Mouse (Mus musculus) layer of hippocampus, adult 18-20 months (tissue): ENCODE results near the gene Usp36. TPM values are rescaled to one million over a fixed set of nuclear protein-coding genes. Genes with fewer than 3 reads are reported as not detected.
"Not testable (repeated sequence)": the region's sequence is repeated elsewhere in the genome, so short reads cannot be mapped to it uniquely, and the experiment has no call there.

Experiments
- DNase-seq, 2 experiments: peaks; one replicate each; pipeline ENCODE4 v3.0.0; 2022; ENCODE audit warnings: low spot score in 2 of 2
- total RNA-seq, 2 experiments: library from RNA; stranded (reverse); gene quantifications; 2 replicates each; pipeline ENCODE4 v1.2.3; 2021

The Usp36 gene
- total RNA-seq, 2 experiments from 2014 or later: 25.7 to 28.3 TPM

- not testable (repeated sequence) for DNase-seq
Measured at GRCm38 (mm10) chr11:118303959-118304358, 13.9 kb upstream of the Usp36 start.

GRCm38 (mm10) chr11:118298810-118299209 is 8.8 kb upstream of the Usp36 start:
- DNase-seq: no peak

- DNase-seq: no peak
Measured at GRCm38 (mm10) chr11:118297967-118298366, 7.9 kb upstream of the Usp36 start.

GRCm38 (mm10) chr11:118295026-118295425 is 5.0 kb upstream of the Usp36 start:
- DNase-seq: no peak

- no peak for DNase-seq
Measured at GRCm38 (mm10) chr11:118292671-118293070, 2.6 kb upstream of the Usp36 start.

- DNase-seq: no peak
Measured at GRCm38 (mm10) chr11:118289562-118289961, 482 bp downstream of the Usp36 start.

- no peak for DNase-seq
Measured at GRCm38 (mm10) chr11:118289037-118289511, 970 bp downstream of the Usp36 start.

GRCm38 (mm10) chr11:118287573-118287972 is 2.5 kb downstream of the Usp36 start:
- no peak for DNase-seq

GRCm38 (mm10) chr11:118286434-118286833 is 3.6 kb downstream of the Usp36 start:
- no peak for DNase-seq

GRCm38 (mm10) chr11:118285791-118286190 is 4.3 kb downstream of the Usp36 start:
- DNase-seq: no peak

- DNase-seq: no peak
Measured at GRCm38 (mm10) chr11:118280218-118280617, 9.8 kb downstream of the Usp36 start.

GRCm38 (mm10) chr11:118276328-118276727 is 13.7 kb downstream of the Usp36 start:
- DNase-seq: no peak

GRCm38 (mm10) chr11:118275092-118275491 is 15.0 kb downstream of the Usp36 start:
- no peak for DNase-seq

- no peak for DNase-seq
Measured at GRCm38 (mm10) chr11:118269827-118270226, 20.2 kb downstream of the Usp36 start.

- no peak for DNase-seq
Measured at GRCm38 (mm10) chr11:118266666-118267046, 23.4 kb downstream of the Usp36 start.

- no peak for DNase-seq
Measured at GRCm38 (mm10) chr11:118266044-118266665, 23.9 kb downstream of the Usp36 start.

GRCm38 (mm10) chr11:118265621-118266020 is 24.4 kb downstream of the Usp36 start:
- DNase-seq: no peak

GRCm38 (mm10) chr11:118263146-118263545 is 26.9 kb downstream of the Usp36 start:
- peak; percentile 56 to 81 for DNase-seq

- DNase-seq: no peak
Measured at GRCm38 (mm10) chr11:118260081-118260480, 30.0 kb downstream of the Usp36 start.

GRCm38 (mm10) chr11:118259580-118259979 is 30.5 kb downstream of the Usp36 start:
- DNase-seq: no peak

- DNase-seq: no peak
Measured at GRCm38 (mm10) chr11:118256371-118256770, 33.7 kb downstream of the Usp36 start.

- DNase-seq: peak; percentile 65 to 82
Measured at GRCm38 (mm10) chr11:118254159-118254951, 35.7 kb downstream of the Usp36 start.
